Mouse (Mus musculus) lung, postnatal 0 days (tissue): ENCODE results near the gene Ppp2r3d. TPM values are rescaled to one million over a fixed set of nuclear protein-coding genes. Genes with fewer than 3 reads are reported as not detected.

Experiments used
- ATAC-seq: fragments of 200-750 bp; cut with Nextera tagmentation; 2 replicates; pipeline ENCODE4 v1.8.0; 2017; ENCODE audit warnings: moderate library complexity
- DNase-seq: peaks from one replicate; pipeline ENCODE4 v3.0.0-alpha.2; 2016; ENCODE audit warnings: low spot score
- H3K27ac ChIP-seq: fragments of 300-500 bp; sonication (generic); 2 replicates; pipeline ENCODE4 v1.5.1; 2014; ENCODE audit warnings: antibody characterized with exemption, mild to moderate bottlenecking, low read length, mixed read lengths
- H3K27me3 ChIP-seq: fragments of 300-500 bp; sonication (generic); replicated peaks from 2 replicates; pipeline ENCODE4 v1.6.1; 2014; ENCODE audit warnings: low read length, mixed read lengths; ENCODE audit not compliant: insufficient read depth
- H3K36me3 ChIP-seq: fragments of 300-500 bp; sonication (generic); 2 replicates; pipeline ENCODE4 v1.6.1; 2014; ENCODE audit warnings: low read length, mixed read lengths; ENCODE audit not compliant: insufficient read depth
- H3K4me1 ChIP-seq: fragments of 300-500 bp; sonication (generic); 2 replicates; pipeline ENCODE4 v1.6.1; 2014; ENCODE audit warnings: antibody characterized with exemption, low read depth, low read length, mixed read lengths; ENCODE audit not compliant: insufficient read depth
- H3K4me2 ChIP-seq: fragments of 300-500 bp; sonication (generic); replicated peaks from 2 replicates; pipeline ENCODE4 v1.6.1; 2014; ENCODE audit warnings: low read depth, mild to moderate bottlenecking, low read length, moderate library complexity, mixed read lengths
- H3K4me3 ChIP-seq: fragments of 300-500 bp; sonication (generic); 2 replicates; pipeline ENCODE4 v1.5.1; 2014; ENCODE audit warnings: low read depth, low read length
- H3K9ac ChIP-seq: fragments of 300-500 bp; sonication (generic); replicated peaks from 2 replicates; pipeline ENCODE4 v1.6.1; 2014; ENCODE audit warnings: low read depth, mild to moderate bottlenecking
- H3K9me3 ChIP-seq: fragments of 300-500 bp; sonication (generic); 2 replicates; pipeline ENCODE4 v1.6.1; 2016; ENCODE audit warnings: low read length, mixed read lengths
- CTCF ChIP-seq: IDR thresholded peaks from 2 replicates; pipeline ENCODE4 v1.5.1; 2016; ENCODE audit warnings: antibody characterized with exemption, mild to moderate bottlenecking
- EP300 ChIP-seq: IDR thresholded peaks from 2 replicates; pipeline ENCODE4 v1.6.1; 2016; ENCODE audit warnings: antibody characterized with exemption, mild to moderate bottlenecking, control low read depth
- WGBS: fragments of 180-500 bp; shearing (Covaris S2); extraction: QIAGEN DNeasy Blood & Tissue Kit; methylation state at CpG from one replicate; pipeline ENCODE4 v1.1.7; 2014; 5-methylcytosine and 5-hydroxymethylcytosine counted together
- polyA plus RNA-seq: library from polyadenylated mRNA; unstranded; fragments of >200 nt; fragmentation: Nextera tagmentation; extraction: Ambion mirVana; gene quantifications from 2 replicates; pipeline ENCODE4 v1.2.1, GENCODE M21; 2015

Ppp2r3d gene
- polyA plus RNA-seq, 1 experiment from 2014 or later: 118 TPM

- H3K9me3 ChIP-seq: no peaks in the 10 kb centered on the region
- no peaks in the 10 kb centered on the region for H3K4me1 ChIP-seq
- H3K4me3 ChIP-seq: no peak overlapping the region
- TF ChIP-seq EP300 (no peak), CTCF (no peak)
- H3K27ac ChIP-seq: no peak overlapping the region
- DNase-seq (no peak), ATAC-seq (no peak)
- H3K9ac ChIP-seq: no peak overlapping the region
- no peaks in the 10 kb centered on the region for H3K36me3 ChIP-seq
- H3K27me3 ChIP-seq: no peaks in the 10 kb centered on the region
- no peak overlapping the region for H3K4me2 ChIP-seq
Measured at GRCm38 (mm10) chr9:124412921-124413320, 63.8 kb downstream of the Ppp2r3d start.

DNA sequence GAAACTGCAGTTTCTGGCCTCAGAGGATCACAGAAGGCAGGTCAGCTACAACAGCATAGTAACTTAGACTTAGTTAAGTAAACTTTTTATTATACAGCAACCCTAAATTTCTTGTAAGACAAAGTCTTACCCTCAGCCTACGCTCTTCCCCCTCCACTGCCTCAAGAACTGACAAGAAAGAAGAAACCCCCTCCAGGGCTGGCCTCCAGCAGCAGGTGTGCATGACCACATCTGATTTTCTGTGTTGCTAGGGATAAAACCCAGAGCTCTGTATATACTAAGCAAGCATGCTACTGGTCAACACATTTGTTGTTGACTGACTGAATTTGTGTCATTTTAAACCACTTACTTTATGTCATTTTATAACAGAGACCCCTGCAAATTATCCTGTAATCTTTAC, 65.1 kb downstream of the Ppp2r3d start:
- no peaks in the 10 kb centered on the region for H3K36me3 ChIP-seq
- no peak for ATAC-seq
- no peak overlapping the region for H3K4me3 ChIP-seq
- no peak overlapping the region for H3K27ac ChIP-seq
- DNase-seq: no peak
- no peaks in the 10 kb centered on the region for H3K4me1 ChIP-seq
- TF ChIP-seq EP300: no peak
- TF ChIP-seq CTCF: no peak
- H3K9me3 ChIP-seq: no peaks in the 10 kb centered on the region
- WGBS: 68% methylated on average over 1 of the region's 1 CpGs
- H3K4me2 ChIP-seq: no peak overlapping the region
- H3K27me3 ChIP-seq: no peaks in the 10 kb centered on the region
- H3K9ac ChIP-seq: no peak overlapping the region

- ATAC-seq (no peak), DNase-seq (no peak)
- H3K4me2 ChIP-seq: no peak overlapping the region
- H3K4me3 ChIP-seq: no peak overlapping the region
- no peaks in the 10 kb centered on the region for H3K4me1 ChIP-seq
- H3K9ac ChIP-seq: no peak overlapping the region
- 40% methylated on average over 1 of the region's 1 CpGs for WGBS
- no peak overlapping the region for H3K27ac ChIP-seq
- no peaks in the 10 kb centered on the region for H3K9me3 ChIP-seq
- no peaks in the 10 kb centered on the region for H3K36me3 ChIP-seq
- TF ChIP-seq EP300 (no peak), CTCF (no peak)
- no peaks in the 10 kb centered on the region for H3K27me3 ChIP-seq
Measured at GRCm38 (mm10) chr9:124408564-124408963, 68.1 kb downstream of the Ppp2r3d start.

Other genes starting within 250 kb of the Ppp2r3d start
- 11.4 and 11.7 TPM in 2 replicates for gene 2010315B03Rik, start 164.2 kb downstream of the Ppp2r3d start, polyA plus RNA-seq
- gene Gm21836, start 16.9 kb upstream of the Ppp2r3d start, polyA plus RNA-seq: not detected in 2 replicates